Mouse (Mus musculus): ENCODE data around the gene Uckl1.

Uckl1 gene

DNA sequence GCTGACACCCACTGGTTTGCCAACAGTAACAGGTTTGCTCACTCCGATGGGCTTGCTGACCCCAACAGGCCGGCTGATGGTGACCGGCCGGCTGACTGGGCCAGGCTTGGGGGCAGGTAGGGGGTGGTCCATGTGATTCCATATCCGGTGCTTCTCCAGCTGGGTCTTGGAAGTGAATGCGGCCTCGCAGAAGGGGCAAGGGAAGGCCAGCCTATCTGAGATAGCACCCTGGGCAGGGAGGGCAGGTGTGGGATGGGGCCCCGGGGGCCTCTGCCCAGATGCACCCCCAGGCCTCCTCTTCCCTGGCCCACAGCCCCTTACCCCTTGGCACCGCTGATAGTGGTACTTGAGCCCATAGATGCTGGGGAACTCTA, 5.0 kb upstream of the Uckl1 start:
- DNase-seq (ENCODE audit: low spot score), result peak; percentile 42

DNA sequence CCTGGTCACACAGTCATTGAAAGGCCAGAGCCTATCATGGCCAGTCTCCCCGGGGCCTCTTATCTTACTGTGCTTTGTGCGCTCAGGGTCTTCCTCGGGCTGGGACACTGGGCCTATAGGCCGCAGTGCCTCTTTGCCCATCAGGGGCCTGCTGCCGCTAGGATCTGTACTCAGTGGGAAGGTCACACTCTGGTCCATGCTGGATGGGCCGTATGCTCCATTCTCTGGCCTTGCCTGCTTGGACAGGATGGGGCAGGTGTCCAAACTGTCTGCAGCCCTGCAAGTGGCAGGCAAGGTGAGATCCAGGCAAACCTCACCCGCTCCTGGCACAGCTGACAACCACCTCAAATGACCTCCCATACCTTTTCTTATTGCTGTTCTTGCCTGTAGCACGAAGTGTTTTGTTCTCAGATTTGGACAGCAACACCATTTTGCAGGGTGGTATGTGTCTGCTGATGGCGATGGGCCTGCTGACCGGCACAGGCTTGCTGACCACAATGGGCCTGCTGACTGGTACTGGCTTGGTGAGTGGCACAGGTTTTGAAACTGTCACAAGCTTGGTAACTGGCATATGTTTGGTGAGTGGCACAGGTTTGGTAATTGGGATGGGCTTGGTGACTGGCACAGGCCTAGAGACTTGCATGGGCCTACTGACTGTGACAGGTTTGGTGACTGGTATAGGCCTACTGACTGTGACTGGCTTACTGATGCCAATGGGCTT, 4.5 kb upstream of the Uckl1 start:
- peak; percentile 29 for DNase-seq (ENCODE audit: low spot score)

DNA sequence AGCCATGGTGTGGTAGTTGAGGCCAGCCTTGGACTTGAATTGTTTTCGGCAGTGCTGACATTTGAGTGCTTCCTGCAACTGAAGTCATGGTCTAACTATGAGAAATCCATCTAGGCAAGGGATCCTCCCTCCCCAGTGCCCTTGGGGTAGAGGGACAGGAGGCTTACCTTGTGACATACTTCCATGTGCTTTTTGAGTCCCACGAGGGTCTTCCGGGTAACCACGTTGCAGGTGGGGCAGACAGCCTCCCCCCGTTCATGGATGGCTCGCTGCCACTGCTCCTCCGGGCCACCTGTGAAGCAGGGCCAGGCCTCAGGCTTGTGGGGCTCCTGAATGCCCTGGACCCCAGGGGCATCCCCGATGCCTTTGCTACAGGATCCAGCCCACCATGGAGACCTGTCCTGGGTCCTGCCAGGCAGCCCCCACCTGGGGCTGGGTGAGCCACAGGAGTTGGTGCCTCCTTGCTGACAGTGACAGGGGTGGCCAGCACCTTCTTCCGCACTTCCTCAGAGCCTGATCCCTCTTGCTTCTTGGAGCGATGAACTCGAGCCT, 3.6 kb upstream of the Uckl1 start:
- peak; percentile 42 for DNase-seq (ENCODE audit: low spot score)

DNA sequence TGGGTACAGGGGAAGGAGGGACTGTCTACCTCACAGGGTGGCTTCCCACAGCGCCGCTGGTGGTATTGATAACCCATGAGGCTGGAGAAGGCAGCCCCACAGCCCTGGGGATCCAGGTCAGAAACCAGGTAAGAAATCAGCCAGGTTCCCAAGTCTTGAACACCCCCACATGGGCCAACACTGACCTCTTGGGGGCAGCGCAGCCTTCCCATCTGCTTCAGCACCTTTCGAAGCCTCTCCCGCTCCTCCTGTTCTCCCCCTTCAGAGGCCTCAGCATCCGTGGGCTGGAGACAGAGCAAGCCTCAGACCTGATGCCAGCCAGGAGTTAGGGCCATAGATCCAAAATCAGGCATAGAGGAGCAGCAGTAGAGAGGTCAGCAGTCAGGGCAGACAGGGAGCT, 3.1 kb upstream of the Uckl1 start:
- DNase-seq (ENCODE audit: low spot score), result peak; percentile 43

DNA sequence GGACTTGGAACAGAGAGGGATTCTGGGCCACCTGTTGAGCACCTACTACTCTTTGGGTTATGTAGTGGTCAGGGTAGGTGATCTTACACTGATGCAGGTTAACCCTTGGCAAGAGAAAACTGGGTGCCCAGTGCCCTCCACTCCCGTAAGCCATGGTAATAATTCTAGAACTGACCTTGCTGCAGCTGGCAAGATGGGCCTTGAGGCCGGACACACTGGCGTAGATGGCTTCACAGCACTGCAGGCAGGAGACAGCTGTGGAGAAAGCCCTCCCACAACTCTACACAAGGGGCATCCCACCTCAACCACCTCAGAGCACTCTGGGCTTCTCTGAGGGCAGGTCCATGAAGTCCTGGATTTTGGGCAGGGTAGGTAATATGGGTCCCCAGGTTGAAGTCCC, 1.4 kb upstream of the Uckl1 start:
- peak; percentile 34 for DNase-seq (ENCODE audit: low spot score)

DNA sequence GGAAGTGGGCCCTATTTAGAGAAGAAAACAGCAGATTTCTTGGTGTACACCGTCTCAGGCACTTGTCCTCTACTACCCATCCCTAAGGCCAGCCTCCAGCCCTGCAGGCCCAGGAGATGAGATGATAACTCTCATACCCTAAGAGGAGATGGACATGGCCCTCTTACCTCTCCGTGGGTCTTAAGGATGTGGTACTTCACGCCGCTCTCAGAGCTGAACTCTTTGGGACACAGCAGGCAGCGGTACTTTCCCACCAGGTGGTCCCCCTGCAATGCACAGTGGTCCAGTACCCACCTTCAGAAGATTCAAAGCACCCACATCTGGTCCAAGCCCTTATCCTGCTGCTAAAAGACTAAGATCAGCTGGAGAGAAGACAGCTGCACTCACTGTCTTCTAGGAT, 814 bp upstream of the Uckl1 start:
- DNase-seq (ENCODE audit: low spot score), result peak; percentile 33

DNA sequence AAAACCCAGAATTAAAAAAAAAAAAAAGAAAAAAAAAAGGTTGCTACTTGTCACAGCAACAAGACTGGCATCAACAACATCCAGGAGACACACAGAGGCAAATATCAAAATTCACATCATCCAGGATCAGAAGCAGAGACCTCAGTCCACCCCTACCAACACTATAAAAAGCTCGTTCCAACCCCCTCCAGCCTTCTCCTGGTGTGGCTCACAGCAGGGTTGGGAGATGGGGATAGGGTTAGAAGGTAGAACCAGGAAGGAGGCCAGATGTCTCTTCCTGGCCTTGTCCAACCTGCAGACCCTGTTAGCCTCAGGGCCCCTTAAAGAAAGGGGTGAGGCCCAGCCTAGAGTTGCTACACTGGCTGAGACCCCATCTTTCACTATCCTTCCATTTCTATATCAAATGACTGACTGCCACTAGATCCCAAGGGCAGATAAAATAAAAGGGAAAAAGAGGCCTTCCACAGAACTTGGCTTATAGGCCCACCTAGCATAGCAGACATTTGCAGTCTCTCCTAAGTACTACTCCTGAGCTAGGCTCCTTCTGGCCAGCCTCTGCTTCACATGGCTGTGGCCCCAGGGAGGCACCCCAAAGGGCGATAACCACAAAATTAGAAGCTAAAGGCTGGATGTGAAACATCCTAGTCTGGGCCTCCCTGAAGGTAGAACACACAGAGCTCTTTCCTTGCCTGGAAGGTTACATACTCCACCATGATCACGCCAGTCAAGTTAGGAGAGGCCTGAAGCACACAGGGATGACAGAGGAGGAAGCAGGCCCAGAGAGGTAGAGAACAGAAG, 1.0 kb downstream of the Uckl1 start:
- DNase-seq (ENCODE audit: low spot score), result peak; percentile 35

DNA sequence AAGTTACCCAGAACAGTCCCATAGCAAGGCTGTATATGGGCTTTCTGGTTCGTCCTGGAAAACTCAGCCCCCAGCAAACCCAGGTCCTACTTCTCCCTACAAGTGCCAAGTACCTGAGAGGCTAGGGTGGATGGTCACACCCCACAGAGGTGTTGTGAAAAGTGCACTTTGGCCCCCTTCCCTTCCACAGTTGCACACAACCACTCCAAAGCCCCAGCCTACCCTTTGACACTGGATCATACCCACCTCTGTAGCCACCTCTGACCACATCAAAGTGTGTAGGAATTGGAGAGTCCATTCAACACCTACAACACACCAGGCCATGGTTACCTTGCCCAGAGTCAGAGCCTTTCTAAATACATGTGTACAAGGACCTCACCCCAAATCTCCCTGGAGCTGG, 1.8 kb downstream of the Uckl1 start:
- peak; percentile 36 for DNase-seq (ENCODE audit: low spot score)

DNA sequence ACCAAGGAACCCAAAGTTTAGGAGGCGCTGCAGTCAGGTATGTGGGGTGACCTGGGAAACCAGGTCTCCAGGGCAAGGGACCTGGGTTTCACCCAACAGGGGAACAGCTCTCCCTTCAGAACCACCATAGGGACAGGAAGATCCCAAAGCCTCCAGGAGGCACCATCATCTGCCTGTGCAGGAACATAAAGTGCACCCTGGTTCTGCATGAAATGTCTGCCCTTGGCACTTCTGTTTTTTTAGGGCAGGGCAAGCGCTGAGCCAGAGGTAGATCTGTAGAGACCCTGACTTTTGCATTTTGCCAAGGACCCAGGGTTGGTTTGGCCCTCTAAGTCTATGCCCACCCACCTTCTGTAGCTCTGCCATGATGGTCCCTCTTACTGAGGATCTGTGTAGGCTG, 2.3 kb downstream of the Uckl1 start:
- DNase-seq (ENCODE audit: low spot score), result no peak

DNA sequence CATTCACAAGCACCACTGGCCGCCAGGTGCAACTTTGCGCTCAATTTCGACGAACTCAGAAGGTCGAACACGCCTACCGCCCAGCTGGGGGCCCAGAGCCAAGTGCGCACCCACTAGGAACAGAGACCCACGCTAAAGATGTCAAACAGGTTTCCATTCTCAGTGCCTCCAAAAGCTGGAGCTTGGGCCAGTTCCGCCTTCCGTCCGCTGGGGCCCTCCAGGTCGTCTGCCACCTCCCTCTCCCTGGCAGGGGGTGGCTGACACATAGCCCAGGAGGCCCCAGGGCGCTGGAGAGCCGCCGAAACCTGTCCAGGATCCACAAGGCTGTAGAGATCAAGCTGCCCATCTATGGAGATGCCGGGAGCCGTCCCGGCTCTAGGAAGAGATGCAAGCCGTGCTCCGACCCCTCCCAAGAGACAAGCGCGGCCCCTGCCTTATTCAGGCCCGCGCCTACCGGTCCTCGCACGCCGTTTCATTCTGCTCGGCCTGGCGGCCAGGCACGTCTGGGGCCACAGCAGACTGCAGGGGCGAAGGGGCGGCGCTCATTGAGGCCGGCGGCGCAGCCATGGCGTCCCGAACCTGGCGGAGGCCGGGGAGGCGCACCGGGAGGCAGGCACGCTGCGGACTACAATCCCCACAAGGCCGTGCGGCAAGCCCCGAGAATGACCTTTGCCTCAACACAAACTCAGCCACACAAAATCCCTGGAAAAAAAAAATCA, 3.1 kb downstream of the Uckl1 start:
- peak; percentile 88 for DNase-seq (ENCODE audit: low spot score)

DNA sequence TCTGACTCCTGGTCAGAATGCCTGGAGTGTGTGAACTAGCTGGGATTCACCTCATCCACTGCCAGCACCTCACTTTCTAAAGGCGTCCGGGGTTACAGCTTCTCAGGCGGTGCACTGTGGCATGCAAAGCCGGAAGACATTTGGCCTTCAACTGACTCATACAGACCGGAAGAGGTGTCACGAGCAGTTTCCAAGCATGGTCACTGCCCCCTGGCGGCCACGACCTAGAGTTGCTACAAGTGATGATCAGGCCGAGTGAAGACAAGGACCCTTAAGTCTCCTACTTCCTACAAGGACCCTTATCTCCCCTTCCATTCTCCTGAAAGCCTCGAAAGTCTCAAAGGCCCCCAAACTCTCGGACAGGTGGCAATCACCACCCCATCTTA, 3.7 kb downstream of the Uckl1 start:
- peak; percentile 83 for DNase-seq (ENCODE audit: low spot score)

DNA sequence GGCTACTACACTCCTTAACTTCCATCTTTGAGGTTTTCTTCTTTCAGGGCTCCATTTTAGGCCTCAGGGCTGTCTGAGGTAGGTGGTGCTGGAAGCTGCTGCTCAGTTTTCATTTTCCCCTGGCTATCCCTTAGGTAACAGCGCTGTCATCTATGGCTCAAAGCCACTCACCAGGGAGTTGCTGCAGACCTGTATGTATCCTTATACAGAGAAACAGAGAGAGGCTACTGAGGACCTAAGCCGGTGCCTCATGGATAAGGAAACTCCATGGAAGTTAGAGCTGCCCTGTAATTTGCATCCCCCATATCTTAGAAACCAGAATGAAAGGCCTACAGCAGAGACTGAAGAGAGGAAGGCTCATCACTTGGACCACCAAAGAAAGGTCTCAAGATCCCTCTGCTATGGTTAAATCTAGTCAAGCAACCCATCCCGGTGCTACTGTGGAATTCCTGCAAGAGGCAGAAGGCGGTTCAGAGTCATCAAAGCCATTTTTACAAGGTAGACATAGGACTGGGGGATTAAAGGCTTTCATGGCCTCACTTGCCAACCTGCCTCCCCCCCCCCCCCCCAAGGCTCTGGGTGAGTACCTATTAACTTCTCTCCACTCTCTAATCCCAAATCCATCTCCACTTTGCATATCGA, 4.4 kb downstream of the Uckl1 start:
- peak; percentile 26 for DNase-seq (ENCODE audit: low spot score)

DNA sequence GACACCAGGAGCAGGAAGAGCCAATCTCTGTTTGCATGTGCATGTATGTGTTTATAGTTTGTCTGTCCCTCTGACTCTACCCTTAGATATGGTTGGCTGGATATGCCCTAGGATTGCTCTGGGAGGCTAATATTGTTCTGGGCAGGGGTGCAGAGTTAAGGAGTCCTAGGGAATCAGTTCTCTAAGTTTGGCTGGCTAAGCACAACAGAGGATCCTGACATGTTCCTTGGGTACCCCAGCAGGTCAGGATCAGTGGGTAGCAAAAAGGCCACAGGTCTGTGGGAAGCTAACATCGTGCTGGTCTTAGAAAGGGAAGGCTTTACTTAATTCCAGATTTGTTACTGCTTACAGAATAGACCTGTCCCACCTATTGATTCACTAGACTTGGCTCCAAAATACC, 5.0 kb downstream of the Uckl1 start:
- no peak for DNase-seq (ENCODE audit: low spot score)

DNA sequence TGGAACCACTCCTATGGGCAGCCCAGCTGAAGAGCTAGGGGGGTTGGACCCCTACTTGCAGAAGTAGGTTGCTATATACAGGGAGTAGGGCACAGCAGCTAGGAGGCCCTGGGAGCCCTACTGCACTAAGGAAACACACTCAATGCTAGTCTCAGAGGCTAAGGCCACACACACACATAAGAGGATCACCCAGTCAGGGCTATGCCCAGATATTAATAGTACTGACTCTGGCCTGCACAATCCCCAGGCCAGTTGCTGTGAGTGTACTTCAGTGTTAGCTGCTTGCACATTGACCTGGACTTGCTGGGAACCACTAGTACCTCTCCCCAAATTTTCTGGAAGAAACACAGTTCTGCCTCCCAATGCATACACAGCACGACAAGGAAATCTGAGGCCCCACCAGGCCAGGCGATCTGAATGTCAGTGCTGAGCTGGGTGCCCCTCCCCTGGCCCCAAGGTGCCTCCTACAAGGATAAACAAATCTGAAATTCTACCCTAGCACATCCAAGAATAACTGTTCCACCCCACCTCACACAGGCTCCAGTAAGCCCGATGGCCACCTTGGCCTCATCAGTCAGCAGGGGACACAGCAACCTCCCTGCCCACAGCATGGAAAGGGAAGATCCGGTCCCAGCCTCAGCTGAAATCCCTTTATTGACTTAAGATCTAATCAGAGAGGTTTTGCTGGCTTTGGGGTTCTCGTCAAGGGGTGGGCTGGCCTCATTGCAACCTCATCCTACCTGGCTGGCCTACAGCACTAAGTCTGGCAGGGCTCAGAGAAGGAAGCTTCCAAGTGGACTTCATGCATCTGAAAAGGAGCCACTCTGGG, 5.7 kb downstream of the Uckl1 start:
- peak; percentile 38 for DNase-seq (ENCODE audit: low spot score)

DNA sequence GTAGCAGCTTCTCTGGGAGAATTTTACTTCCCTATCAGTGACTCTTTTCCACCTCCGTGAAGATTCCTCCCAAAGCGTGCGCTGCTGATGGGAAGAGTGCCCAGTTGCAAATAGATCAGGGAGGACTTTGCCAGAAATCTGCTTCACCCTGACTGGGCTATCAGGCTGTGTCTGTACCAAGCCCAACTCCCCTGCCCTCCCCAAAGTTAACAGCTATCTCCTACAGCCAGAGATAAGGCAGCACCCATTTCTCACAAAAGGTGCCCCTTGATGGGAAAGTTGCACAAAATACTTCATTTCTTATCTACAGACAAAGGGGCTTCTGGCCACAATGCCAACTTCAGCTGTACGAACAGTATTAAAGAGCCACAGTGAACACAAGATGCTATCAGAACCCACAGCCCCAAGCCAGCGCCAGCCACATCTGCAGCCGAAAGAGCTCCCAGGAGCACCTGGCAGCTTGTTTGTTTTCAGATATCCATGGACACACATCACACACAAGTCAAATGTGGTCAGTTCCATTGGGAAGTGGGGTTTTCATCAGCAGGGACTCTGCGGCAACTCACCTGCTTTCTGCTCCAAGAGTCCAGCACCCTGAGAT, 6.6 kb downstream of the Uckl1 start:
- peak; percentile 39 for DNase-seq (ENCODE audit: low spot score)

DNA sequence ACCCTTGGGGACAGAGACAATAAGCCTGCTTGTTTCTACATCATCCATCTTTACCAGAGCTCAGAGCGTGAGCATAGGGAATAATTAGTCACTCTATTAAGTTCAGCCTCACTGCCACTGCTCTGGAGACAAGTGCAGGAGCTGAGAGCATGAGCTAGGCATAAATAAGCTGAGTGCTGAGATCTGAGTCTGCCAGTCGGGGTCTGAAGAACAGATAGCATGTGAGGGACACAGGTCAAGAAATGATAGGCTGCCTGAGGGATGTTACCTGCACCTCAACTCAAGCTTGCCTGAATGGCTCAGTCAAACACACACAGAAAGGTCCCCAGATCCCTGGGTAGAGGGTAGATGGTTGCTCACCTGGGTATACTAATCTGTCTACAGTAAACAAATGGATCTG, 7.6 kb downstream of the Uckl1 start:
- peak; percentile 36 for DNase-seq (ENCODE audit: low spot score)

DNA sequence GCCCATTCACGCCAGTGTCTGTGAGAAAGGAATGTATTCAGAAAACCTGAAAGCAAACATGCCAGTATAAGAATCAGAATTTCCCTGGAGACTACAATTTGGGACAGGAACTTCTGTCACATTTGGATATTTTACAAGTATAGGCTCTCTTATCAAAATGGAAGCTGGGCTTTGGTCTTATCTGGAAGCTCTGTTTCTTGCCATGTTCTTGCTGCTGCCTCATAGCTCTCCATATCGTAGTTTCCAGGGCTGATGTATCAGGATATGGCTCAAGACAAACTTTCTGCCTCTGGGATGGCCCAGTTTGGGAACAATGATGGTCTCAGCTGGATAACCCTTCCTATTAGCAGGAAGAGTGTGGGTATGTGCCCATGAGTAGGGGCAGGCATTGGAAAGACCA, 8.1 kb downstream of the Uckl1 start:
- DNase-seq (ENCODE audit: low spot score), result no peak

DNA sequence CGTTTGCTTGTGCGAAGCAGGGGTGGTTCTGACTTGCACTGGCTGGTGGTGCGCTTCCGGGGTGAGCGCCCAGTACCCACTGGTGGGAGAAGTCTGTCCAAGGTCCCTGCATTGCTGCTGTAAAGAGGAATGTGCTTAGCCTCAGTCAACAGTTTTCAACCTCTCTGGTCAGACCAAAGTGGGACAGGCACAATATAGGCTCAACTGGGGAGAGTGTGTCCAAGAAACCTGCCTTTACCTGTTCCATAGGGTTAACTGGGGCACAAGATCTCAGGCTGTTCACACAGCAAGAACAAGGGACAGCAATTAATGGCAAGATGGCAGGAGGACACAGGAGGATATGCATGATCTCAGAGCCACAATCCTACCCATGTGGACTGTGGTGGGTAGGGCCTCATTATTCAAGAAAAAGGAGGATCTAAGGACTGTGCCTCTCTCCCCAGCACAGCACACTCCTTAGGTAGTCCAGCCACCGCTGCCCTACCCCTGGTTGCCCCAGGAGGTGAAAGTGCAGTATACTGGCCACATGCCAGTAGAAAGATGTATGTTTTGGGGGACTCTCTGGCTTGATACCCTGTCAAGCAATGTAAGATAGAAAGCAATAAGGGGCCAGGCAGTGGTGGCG, 9.7 kb downstream of the Uckl1 start:
- peak; percentile 32 for DNase-seq (ENCODE audit: low spot score)

DNA sequence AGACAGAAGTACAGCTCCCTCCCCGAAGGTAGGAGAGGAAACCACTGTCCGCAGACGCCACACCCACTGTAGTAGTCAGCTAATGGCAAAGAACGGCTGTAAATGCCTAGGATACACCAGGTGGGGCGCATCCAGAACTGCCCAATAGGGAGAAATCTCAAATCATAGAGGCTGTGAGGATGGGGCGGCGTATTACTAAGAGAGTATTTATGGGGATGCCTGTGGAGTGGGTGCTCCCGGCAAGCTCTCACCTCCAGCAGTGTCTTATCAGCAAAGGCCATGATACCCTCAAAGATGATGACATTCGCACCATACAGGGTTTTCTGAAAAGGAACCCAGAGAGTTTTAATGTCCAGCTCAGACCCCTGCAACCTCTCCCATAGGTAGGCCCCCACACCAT, 10.7 kb downstream of the Uckl1 start:
- peak; percentile 32 for DNase-seq (ENCODE audit: low spot score)

Measured in testis, postnatal 10 days (tissue).